Mouse (Mus musculus): Measurements from ENCODE around the gene Olfr901.
"Not testable (repeated sequence)": the region's sequence is repeated elsewhere in the genome, so short reads cannot be mapped to it uniquely, and the experiment has no call there.

Gene Olfr901

GRCm38 (mm10) chr9:38429155-38429554, at the start of gene Olfr901:
Gene Olfr901, plus strand, starts transcription at chr9:38429455.
- no peak for DNase-seq

DNA sequence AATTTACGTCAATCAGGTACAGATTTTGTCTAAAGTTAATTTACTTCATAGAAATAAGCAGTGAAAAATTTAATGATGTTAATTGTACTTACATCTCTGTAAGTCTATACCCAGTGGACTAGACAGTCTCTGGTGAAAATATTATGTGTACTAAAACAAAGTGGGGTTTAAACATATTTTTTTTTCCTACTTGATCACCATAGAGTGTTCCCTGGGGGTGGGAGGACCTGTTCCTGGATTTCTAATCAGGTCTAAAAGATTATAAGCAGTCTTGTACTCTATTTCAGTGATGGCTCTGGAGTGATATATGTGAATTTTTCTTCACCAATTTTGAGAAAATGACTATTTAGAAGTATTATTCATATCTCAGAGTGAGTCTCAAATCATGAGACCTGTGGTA, 27.9 kb upstream of the Olfr901 start, which contains the start of gene Olfr147:
Gene Olfr147, plus strand, starts transcription at position 301 of the 400 bp plus-strand sequence.
- no peak for DNase-seq

GRCm38 (mm10) chr9:38407502-38407901, 21.8 kb upstream of the Olfr901 start:
- DNase-seq = not testable (repeated sequence)

- not testable (repeated sequence) for DNase-seq
Measured at GRCm38 (mm10) chr9:38413502-38413901, 15.8 kb upstream of the Olfr901 start.

DNA sequence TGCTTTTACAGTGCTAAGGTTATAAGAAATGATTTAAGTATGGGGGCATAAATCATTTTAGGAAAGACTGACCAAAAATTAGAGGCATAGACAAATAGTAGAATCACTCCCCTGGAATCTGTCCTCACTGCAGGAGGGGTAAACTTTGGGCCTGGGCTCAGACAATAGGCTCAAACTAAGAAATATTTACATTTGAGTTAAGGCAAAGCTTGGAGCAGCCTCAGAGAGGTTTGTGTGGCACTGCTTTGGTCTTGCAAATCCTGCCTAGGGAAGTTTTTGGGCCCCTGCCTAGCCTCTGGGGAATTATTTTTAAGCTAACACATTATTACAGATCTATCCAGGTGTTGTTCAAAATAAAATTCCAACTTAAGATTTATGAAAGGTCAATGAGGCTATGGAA, 5.5 kb upstream of the Olfr901 start:
- DNase-seq = no peak

DNA sequence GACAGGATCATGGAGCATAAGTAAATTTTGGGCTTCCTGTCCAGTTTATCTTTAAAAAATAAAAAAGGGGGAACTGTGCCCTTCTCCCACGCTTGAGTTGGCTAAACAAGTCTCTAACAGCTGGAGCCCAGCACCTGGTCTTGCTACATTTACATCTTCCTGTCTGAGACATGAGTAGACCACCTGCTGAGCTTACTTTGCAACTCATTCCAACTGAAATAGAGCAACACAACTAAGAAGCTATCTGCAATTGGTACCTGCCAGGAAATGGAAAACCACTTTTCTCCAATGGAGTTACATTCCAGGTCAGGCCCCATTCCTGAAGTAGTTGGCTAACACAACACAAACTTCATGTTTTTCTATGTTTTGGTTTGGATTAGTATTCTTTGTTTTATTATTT, 2.2 kb upstream of the Olfr901 start:
- DNase-seq = no peak

GRCm38 (mm10) chr9:38447352-38447751, 18.1 kb downstream of the Olfr901 start, which contains the start of gene Olfr902:
Gene Olfr902, plus strand, starts transcription at chr9:38447652.
- no peak for DNase-seq

GRCm38 (mm10) chr9:38462844-38463243, 33.6 kb downstream of the Olfr901 start, which contains the start of gene Olfr904:
Gene Olfr904, plus strand, starts transcription at chr9:38463144.
- DNase-seq = no peak

DNA sequence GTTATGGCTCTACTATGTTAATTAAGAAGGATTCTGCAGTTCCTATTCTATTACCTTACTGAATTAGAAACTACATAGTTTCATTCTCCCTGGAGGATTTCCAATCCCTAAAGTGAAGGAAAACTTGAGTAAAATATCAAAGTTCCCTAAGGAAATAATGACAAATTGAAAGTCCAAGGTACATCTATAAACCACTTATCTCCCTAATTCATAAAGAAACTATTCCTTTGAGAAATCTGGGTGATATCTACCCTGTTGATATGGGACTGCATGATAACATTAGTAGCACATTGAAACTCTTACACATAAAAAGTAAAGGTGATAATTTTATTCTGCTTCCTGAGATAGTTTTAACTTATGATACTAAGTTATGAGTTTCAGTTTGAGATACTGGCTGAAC, 41.6 kb downstream of the Olfr901 start, which contains the start of gene Olfr905:
Gene Olfr905, plus strand, starts transcription at position 301 of the 400 bp plus-strand sequence.
- no peak for DNase-seq

Data from lung, postnatal 36 days (tissue).